Mouse (Mus musculus): ENCODE measurements around the gene Rabgap1l. TPM values are rescaled to one million over a fixed set of nuclear protein-coding genes. Genes with fewer than 3 reads are reported as not detected.
A peak's percentile ranks its signal among the peaks of the same experiment; 100 is the strongest.

Rabgap1l gene
- polyA plus RNA-seq, 1 experiment from 2014 or later = 93.4 TPM

DNA sequence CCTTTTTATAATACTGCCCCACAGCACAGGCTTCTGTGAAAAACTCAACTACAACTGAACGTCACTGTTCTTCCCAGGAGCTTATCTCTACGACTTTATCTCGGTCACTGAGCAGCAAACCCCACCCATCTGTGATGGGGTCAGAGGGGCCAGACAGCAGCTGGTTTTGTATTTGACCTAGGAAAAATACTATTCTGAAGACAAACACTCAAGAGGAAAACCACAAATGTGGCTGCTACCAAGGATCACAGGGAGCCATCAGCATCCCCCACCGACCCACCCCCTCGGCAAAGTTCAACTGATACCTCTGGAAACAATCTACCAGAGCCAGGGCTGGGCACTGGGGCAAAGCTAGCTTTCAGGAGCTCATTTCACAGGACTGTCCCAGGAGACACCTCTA lies 467.5 kb downstream of the Rabgap1l start:
- no peak overlapping the region for H3K9ac ChIP-seq (ENCODE audit: low read length)
- H3K36me3 ChIP-seq (ENCODE audit: control insufficient read depth, insufficient read depth) = no peaks in the 10 kb centered on the region
- H3K4me1 ChIP-seq (ENCODE audit: control insufficient read depth, insufficient read depth, low read length) = peaks cover 7% of the 10 kb centered on the region
- H3K4me2 ChIP-seq (ENCODE audit: low read depth, low read length) = no peak overlapping the region
- H3K27me3 ChIP-seq (ENCODE audit: control insufficient read depth, insufficient read depth, low read length) = no peaks in the 10 kb centered on the region
- H3K9me3 ChIP-seq (replicated peaks; ENCODE audit: control insufficient read depth, low read length) = no peaks in the 10 kb centered on the region
- no peak overlapping the region for H3K27ac ChIP-seq (ENCODE audit: low read length)
- H3K4me3 ChIP-seq (ENCODE audit: low read length) = no peak overlapping the region
- no peak for ATAC-seq (replicated peaks; ENCODE audit: extremely low read depth, insufficient read depth, low FRiP score)
- 16% methylated on average over 5 of the region's 5 CpGs for WGBS

DNA sequence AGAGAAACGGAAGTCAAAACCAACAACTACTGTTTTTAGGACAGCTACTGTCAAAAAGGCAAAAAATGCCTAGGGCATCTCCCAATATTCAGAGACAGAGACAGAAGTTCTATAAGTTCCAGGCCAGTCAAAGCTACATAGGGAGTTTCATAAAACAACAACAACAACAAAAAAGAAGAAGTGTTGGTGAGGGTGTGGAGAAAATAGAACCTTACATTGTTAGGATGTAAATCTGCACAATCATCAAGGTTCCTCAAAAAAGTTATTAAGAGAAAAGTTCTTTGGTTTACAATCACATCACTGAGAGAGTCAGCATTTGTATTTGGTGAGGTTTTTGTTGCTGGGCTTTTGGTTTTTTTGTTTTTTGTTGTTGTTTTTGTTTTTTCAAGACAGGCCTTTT lies 472.3 kb downstream of the Rabgap1l start:
- Histone ChIP-seq H3K9ac (ENCODE audit: low read length) (no peak overlapping the region), H3K4me2 (ENCODE audit: low read depth, low read length) (no peak overlapping the region), H3K27me3 (ENCODE audit: control insufficient read depth, insufficient read depth, low read length) (no peaks in the 10 kb centered on the region), H3K4me3 (ENCODE audit: low read length) (no peak overlapping the region), H3K4me1 (ENCODE audit: control insufficient read depth, insufficient read depth, low read length) (peaks cover 6% of the 10 kb centered on the region), H3K36me3 (ENCODE audit: control insufficient read depth, insufficient read depth) (no peaks in the 10 kb centered on the region), H3K27ac (ENCODE audit: low read length) (no peak overlapping the region), H3K9me3 (replicated peaks; ENCODE audit: control insufficient read depth, low read length) (peaks cover 3% of the 10 kb centered on the region; the same call in 1 of the 2 replicates)
- 87% methylated on average over 1 of the region's 1 CpGs for WGBS
- no peak for ATAC-seq (replicated peaks; ENCODE audit: extremely low read depth, insufficient read depth, low FRiP score)

DNA sequence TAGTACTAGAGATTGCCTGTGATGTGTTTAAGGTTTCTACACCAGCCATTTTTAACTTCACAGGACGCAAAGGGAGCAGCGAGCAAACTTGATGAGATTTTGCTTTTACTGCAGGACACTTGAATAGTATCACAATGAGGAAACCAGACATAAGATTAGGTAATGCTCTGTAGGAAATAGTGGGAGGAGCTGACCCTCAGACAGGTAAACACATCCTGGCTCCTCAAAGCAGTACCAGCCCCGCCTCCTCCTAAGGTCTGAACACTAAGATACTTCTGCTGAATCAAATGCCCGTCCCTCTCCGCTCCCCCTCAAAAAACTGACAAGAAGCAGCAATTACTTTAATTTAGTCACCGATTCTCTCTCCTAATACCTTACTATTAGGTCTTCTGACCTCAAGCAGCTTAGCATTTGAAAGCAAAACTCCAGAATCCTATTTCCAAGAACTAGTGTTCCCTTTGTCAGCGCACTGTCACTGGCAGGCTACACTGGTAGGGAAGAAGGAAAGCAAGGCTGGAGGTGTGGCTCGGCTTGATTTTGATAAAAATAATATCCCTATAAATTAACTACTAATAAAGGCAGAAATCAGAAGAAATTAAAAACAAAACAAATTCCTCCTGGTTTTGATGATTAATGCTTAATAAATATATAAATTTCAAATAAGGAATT lies 474.8 kb downstream of the Rabgap1l start:
- Histone ChIP-seq H3K4me3 (ENCODE audit: low read length) (no peak overlapping the region), H3K4me1 (ENCODE audit: control insufficient read depth, insufficient read depth, low read length) (no peaks in the 10 kb centered on the region), H3K9ac (ENCODE audit: low read length) (no peak overlapping the region), H3K27me3 (ENCODE audit: control insufficient read depth, insufficient read depth, low read length) (no peaks in the 10 kb centered on the region), H3K36me3 (ENCODE audit: control insufficient read depth, insufficient read depth) (0 out of 2 replicates have a peak, but pooled peaks cover 2% of the 10 kb centered on the region), H3K27ac (ENCODE audit: low read length) (no peak overlapping the region), H3K9me3 (replicated peaks; ENCODE audit: control insufficient read depth, low read length) (peaks cover 3% of the 10 kb centered on the region; the same call in 1 of the 2 replicates), H3K4me2 (ENCODE audit: low read depth, low read length) (no peak overlapping the region)
- no peak for ATAC-seq (replicated peaks; ENCODE audit: extremely low read depth, insufficient read depth, low FRiP score)
- WGBS = 75% methylated on average over 8 of the region's 8 CpGs

DNA sequence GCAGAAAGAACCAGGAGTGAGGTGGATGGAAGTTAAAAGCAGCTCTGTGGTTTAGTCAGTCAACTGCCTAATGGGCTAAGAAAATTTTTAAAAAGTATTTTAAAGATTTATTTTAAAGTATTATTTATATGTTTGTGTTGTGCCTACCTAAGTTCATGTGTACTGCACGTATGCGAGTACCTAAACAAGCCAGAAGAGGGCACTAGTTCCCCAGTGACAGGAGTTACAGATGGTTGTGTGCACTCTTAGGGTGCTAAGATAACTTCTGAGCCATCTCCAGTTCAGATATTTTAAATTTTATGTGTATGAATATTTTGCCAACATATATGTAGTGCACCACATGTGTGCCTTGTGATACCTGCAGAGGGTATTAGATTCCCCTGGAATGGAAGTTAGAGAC lies 476.8 kb downstream of the Rabgap1l start:
- no peak overlapping the region for H3K4me2 ChIP-seq (ENCODE audit: low read depth, low read length)
- no peak overlapping the region for H3K9ac ChIP-seq (ENCODE audit: low read length)
- 0 out of 2 replicates have a peak, but pooled peaks cover 2% of the 10 kb centered on the region for H3K36me3 ChIP-seq (ENCODE audit: control insufficient read depth, insufficient read depth)
- no peak overlapping the region for H3K4me3 ChIP-seq (ENCODE audit: low read length)
- no peaks in the 10 kb centered on the region for H3K27me3 ChIP-seq (ENCODE audit: control insufficient read depth, insufficient read depth, low read length)
- peaks cover 7% of the 10 kb centered on the region for H3K4me1 ChIP-seq (ENCODE audit: control insufficient read depth, insufficient read depth, low read length)
- H3K9me3 ChIP-seq (replicated peaks; ENCODE audit: control insufficient read depth, low read length) = peaks cover 3% of the 10 kb centered on the region; the same call in 1 of the 2 replicates
- WGBS = 97% methylated on average over 2 of the region's 2 CpGs
- no peak for ATAC-seq (replicated peaks; ENCODE audit: extremely low read depth, insufficient read depth, low FRiP score)
- H3K27ac ChIP-seq (ENCODE audit: low read length) = no peak overlapping the region

DNA sequence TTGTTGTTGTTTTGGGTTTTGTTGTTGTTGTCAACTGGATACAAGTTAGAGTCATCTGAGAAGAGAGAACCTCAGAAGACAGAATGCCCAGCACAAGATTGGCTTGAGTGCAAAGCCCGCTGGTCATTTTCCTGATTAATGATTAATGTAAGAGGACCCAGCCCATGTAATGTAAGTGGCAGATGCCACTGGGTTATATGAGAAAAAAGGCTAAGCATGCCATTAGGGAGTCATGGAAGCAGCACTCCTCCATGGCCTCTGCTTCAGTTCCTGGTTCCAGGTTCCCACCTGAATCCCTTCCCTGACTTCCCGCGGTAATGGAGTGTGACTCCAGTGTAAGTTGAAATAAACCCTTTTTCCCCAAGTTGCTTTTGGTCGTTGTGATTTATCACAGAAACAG lies 480.4 kb downstream of the Rabgap1l start:
- Histone ChIP-seq H3K4me1 (ENCODE audit: control insufficient read depth, insufficient read depth, low read length) (peaks cover 15% of the 10 kb centered on the region), H3K36me3 (ENCODE audit: control insufficient read depth, insufficient read depth) (0 out of 2 replicates have a peak, but pooled peaks cover 2% of the 10 kb centered on the region), H3K27ac (ENCODE audit: low read length) (no peak overlapping the region), H3K4me2 (ENCODE audit: low read depth, low read length) (no peak overlapping the region), H3K9ac (ENCODE audit: low read length) (no peak overlapping the region), H3K9me3 (replicated peaks; ENCODE audit: control insufficient read depth, low read length) (peaks cover 3% of the 10 kb centered on the region; the same call in 1 of the 2 replicates), H3K27me3 (ENCODE audit: control insufficient read depth, insufficient read depth, low read length) (no peaks in the 10 kb centered on the region), H3K4me3 (ENCODE audit: low read length) (no peak overlapping the region)
- WGBS = 89% methylated on average over 4 of the region's 4 CpGs
- ATAC-seq (replicated peaks; ENCODE audit: extremely low read depth, insufficient read depth, low FRiP score) = no peak

DNA sequence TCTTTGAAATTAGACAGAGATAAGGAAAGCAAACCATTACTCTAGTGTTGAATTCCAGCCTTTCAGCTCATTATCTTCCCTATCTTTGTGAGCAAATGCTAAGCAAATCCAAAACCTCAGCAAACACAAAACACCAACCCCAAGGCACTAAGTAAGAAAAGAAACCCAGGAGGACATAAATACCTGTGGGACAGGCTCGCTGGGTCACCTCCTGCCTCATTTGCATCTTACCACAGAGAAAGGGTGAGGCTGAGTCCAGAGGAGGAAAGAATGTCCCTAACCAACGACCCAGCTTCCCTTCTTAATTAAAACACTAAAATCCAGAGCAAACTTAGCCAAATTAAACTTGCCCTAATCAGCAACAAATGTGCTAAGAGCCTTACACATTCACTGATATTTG lies 481.1 kb downstream of the Rabgap1l start:
- H3K4me3 ChIP-seq (ENCODE audit: low read length) = no peak overlapping the region
- H3K36me3 ChIP-seq (ENCODE audit: control insufficient read depth, insufficient read depth) = 0 out of 2 replicates have a peak, but pooled peaks cover 2% of the 10 kb centered on the region
- H3K27ac ChIP-seq (ENCODE audit: low read length) = no peak overlapping the region
- peaks cover 15% of the 10 kb centered on the region for H3K4me1 ChIP-seq (ENCODE audit: control insufficient read depth, insufficient read depth, low read length)
- no peak overlapping the region for H3K4me2 ChIP-seq (ENCODE audit: low read depth, low read length)
- no peak overlapping the region for H3K9ac ChIP-seq (ENCODE audit: low read length)
- no peaks in the 10 kb centered on the region for H3K27me3 ChIP-seq (ENCODE audit: control insufficient read depth, insufficient read depth, low read length)
- no peak for ATAC-seq (replicated peaks; ENCODE audit: extremely low read depth, insufficient read depth, low FRiP score)
- peaks cover 3% of the 10 kb centered on the region; the same call in 1 of the 2 replicates for H3K9me3 ChIP-seq (replicated peaks; ENCODE audit: control insufficient read depth, low read length)
- 30% methylated on average over 2 of the region's 2 CpGs for WGBS

DNA sequence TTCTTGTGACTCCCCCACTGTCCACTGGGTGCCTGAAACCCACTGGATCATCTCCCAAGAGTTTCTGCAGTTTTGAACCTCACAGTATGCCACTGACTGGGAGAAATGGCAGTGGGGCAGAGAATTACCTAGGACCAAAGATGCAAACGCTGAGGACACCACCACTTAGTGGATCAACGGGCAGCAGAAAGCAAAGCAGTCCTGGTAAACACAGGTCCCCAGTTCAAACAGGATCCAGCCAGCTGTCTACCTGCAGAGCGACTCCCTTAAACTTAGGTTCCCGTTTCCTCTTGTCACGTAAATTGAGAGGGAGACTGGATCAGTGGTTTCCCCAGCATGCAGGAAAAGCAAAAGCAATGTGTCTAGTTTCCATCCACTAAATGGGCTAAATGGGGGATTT lies 483.1 kb downstream of the Rabgap1l start:
- Histone ChIP-seq H3K9me3 (replicated peaks; ENCODE audit: control insufficient read depth, low read length) (no peaks in the 10 kb centered on the region), H3K27me3 (ENCODE audit: control insufficient read depth, insufficient read depth, low read length) (no peaks in the 10 kb centered on the region), H3K36me3 (ENCODE audit: control insufficient read depth, insufficient read depth) (no peaks in the 10 kb centered on the region), H3K4me2 (ENCODE audit: low read depth, low read length) (no peak overlapping the region), H3K27ac (ENCODE audit: low read length) (no peak overlapping the region), H3K4me3 (ENCODE audit: low read length) (no peak overlapping the region), H3K4me1 (ENCODE audit: control insufficient read depth, insufficient read depth, low read length) (peaks cover 15% of the 10 kb centered on the region), H3K9ac (ENCODE audit: low read length) (no peak overlapping the region)
- 55% methylated on average over 5 of the region's 5 CpGs for WGBS
- ATAC-seq (replicated peaks; ENCODE audit: extremely low read depth, insufficient read depth, low FRiP score) = no peak

DNA sequence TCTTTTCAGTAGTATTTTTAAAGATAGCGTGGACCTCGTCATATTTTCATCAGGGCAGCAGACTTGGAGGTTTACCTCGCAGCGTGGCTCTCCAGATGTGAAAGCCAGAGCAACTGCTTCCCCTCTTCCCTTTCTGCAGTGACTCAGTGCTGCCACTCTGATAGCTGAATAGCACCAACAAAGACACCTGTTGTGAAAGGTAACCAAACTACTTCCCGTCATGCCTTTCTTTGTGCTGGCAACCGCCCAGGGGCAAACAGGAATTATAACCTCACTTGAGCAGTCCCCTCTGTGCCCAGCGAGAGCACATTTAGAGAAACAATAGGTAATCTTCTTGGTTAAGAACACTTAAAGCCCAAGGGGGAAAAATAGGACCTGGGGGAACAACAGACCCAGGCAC lies 484.0 kb downstream of the Rabgap1l start:
- peak overlapping the region; percentile 15; the same call in 1 of the 2 replicates for H3K4me3 ChIP-seq (ENCODE audit: low read length)
- WGBS = 27% methylated on average over 7 of the region's 7 CpGs
- no peak overlapping the region for H3K9ac ChIP-seq (ENCODE audit: low read length)
- H3K4me2 ChIP-seq (ENCODE audit: low read depth, low read length) = peak overlapping the region; percentile 29
- no peaks in the 10 kb centered on the region for H3K27me3 ChIP-seq (ENCODE audit: control insufficient read depth, insufficient read depth, low read length)
- ATAC-seq (replicated peaks; ENCODE audit: extremely low read depth, insufficient read depth, low FRiP score) = no peak
- H3K9me3 ChIP-seq (replicated peaks; ENCODE audit: control insufficient read depth, low read length) = no peaks in the 10 kb centered on the region
- H3K36me3 ChIP-seq (ENCODE audit: control insufficient read depth, insufficient read depth) = no peaks in the 10 kb centered on the region
- no peak overlapping the region for H3K27ac ChIP-seq (ENCODE audit: low read length)
- peaks cover 18% of the 10 kb centered on the region for H3K4me1 ChIP-seq (ENCODE audit: control insufficient read depth, insufficient read depth, low read length)

DNA sequence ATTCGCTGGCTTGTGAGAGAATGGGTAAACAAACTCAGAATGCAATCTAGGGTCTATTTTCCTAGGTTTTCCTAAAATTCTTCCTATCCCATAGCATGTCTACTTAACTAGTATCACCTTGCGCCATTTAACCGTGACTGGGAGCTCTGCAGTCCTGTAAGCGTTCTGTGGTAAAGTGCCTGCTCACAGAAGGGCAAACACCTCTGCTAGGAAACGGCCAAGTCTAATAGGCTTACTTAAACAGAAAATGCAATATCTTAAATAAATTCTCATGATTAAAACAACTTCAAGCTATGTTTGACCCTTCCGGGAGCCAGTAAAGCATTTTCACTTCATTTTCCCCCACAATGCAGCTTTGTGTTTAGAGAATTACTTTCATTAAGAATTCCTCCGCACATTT lies 484.5 kb downstream of the Rabgap1l start:
- H3K9me3 ChIP-seq (replicated peaks; ENCODE audit: control insufficient read depth, low read length) = no peaks in the 10 kb centered on the region
- no peak overlapping the region; the same call in 1 of the 2 replicates for H3K9ac ChIP-seq (ENCODE audit: low read length)
- H3K27ac ChIP-seq (ENCODE audit: low read length) = no peak overlapping the region
- H3K4me2 ChIP-seq (ENCODE audit: low read depth, low read length) = peak overlapping the region; percentile 29
- ATAC-seq (replicated peaks; ENCODE audit: extremely low read depth, insufficient read depth, low FRiP score) = no peak
- H3K27me3 ChIP-seq (ENCODE audit: control insufficient read depth, insufficient read depth, low read length) = no peaks in the 10 kb centered on the region
- no peaks in the 10 kb centered on the region for H3K36me3 ChIP-seq (ENCODE audit: control insufficient read depth, insufficient read depth)
- H3K4me3 ChIP-seq (ENCODE audit: low read length) = peak overlapping the region; percentile 15; the same call in 1 of the 2 replicates
- WGBS = 65% methylated on average over 7 of the region's 7 CpGs
- peaks cover 21% of the 10 kb centered on the region for H3K4me1 ChIP-seq (ENCODE audit: control insufficient read depth, insufficient read depth, low read length)

Data from heart, embryonic 16.5 days (tissue).